Mouse (Mus musculus) ovary, postnatal 10 days (tissue): ENCODE measurements around the gene Usp32.
"Not testable (repeated sequence)": the region's sequence is repeated elsewhere in the genome, so short reads cannot be mapped to it uniquely, and the experiment has no call there.

ENCODE experiments used
- DNase-seq: peaks from one replicate; pipeline ENCODE4 v3.0.0; 2022; ENCODE audit warnings: low spot score

Gene Usp32

DNA sequence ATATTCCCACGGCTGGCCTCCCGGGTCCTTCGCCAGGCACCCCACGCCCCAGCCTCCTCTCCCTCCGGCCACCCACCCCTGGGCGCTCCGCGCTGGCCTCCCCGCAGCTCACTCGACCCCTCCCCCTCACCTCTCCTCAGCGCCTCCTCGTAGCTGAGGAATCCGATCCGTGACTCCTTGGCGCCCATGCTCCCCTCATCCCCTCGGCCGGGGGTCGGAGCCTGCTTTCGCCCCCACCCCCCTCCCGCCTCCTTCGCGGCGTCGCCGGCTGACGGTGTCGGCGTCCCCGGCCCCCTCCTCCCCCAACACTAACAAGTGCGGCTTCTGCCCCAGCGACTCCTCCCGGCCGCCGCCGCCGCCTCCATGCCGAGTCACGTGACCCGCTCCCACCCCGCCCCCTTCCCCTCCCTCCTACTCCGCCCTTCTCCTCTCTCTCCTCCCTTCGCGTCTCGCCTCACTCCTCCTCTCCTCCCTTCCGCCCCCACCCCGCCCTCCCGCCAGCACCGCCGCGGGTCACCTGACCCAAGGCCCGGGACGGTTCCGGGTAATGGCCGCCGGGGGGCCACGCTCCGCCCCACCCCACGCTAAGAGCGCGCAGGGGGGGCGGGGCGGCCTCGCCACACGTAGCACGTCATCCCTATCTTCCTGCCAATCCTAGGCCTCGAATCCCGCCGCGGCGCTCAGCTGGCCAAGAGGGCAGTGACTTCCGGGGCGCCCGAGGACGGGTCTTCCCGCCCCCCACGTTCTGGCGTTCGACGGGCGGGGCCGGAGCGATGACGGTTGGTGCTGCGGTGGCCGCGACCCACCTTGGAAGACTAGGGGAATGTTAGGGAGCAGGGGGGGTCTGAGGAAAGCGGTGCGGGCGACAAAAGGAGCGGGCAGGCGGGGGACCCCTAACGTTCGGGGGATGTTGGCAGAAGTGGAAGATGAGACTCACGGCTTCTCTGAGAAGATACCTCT is at the start of gene Usp32:
TSS of gene Usp32 (minus strand) at position 581 of the 960 bp plus-strand sequence.
- DNase-seq = peak; percentile 87

DNA sequence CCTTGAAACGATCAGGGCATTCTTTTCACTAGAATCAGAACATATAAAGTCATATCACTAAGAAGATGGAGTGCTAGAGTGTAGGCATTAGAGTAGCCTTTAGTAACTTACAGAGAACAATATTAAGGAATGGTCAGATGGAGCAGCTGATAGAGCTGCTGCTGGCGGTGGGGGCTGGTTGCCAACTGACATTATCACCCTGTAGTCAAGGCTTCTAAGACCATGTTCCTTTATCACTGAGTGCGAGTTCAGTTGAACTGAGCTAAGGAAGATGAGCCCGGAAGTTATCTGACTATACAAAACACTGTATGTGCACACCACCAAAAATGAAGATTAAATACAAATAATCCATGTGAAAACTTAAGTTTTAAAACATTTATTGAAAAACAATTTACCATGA is 49.1 kb upstream of the Usp32 start:
- no peak for DNase-seq

GRCm38 (mm10) chr11:85184839-85185238 is 44.9 kb upstream of the Usp32 start:
- no peak for DNase-seq

GRCm38 (mm10) chr11:85184082-85184481 is 44.1 kb upstream of the Usp32 start:
- no peak for DNase-seq

- no peak for DNase-seq
Observed at GRCm38 (mm10) chr11:85183284-85183779, 43.4 kb upstream of the Usp32 start.

DNA sequence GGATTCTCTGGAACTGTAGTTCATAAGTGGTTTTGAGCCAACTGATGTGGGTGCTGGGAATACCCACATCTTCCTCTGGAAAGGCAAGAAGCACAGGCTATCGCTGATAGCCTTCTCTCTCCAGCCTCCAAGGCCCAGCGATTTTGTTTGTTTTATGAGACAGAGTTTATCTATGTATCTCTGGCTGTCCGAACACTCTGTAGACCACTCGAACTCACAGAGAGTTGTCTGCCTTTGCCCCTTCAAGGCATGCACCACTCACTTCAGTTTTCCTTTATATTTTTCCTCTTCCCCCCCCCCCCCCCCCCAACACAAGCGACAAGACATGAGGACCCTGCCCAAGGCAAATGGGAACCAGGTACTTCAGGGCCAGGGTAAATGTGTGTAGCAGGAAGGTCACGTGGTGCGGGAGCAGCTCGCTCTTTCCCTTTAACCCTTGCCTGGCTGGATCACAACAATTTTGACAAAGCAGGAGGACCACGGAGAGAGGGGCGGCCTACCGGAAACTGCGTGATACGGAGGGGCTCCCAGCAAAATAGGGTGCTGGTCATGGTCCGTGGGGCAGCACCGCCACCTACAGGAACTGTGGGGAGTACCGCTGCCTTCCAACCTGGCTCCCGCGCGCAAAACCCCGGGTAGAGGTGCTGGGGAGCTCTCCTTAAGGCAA is 42.8 kb upstream of the Usp32 start:
- DNase-seq = peak; percentile 48

DNA sequence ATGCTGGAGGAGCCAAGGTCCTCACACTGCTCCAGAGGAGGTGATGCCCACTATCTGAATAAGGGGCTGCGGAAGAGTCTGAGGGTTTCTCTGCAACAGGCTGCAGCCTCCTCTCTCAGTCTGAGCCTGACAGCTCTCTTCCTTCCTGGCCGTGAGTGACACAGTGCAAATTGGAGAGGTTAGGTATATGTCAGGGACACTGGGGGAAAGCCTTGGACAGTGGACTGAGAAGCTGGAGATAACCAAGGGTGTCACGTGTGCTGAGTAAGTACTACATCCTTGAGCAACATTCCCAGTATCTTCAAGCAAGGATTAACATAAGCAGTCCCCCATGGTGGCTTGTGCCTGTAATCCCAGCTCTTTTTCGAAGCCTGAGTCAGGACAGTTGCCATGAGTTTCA is 38.5 kb upstream of the Usp32 start:
- no peak for DNase-seq

GRCm38 (mm10) chr11:85177761-85178160 is 37.8 kb upstream of the Usp32 start:
- no peak for DNase-seq

DNA sequence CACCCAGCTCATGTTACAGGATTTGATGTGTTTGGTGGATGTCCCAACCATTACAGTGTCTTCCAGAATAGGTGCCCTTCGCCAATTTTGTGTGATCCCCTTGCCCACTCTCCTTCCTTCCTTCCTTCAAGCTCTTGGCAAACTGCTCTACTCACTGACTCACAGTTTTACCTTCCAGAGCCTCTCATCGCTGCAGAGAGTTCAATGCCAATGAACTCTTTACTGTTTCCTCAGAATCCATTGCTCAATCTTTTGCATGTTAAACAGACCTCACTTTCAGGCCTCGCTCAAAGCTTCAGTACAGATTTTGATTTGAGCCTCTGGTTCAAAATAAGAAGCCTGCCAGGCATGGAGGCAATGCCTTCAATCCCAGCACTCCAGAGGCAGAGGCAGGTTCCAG is 36.0 kb upstream of the Usp32 start:
- DNase-seq = no peak

DNA sequence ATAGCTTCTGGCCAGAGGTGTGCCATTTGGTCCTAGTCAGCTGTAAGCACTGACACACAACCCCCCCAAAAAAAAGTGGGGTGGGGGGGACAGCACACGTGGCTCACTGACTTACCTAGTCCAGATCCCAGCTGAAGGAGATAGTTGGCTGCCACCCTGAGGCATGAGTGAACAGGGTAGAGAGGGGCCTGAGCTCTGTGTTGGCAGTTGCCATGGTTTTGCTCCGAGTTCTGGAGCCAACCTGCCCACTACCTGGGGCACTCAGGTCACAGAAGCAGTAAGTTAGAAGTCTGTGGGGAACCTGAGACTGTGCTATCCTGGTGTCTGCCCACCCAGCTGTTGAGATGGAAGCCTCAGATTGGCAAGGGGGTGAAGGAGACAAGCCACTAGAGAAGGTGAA is 30.9 kb upstream of the Usp32 start:
- no peak for DNase-seq

- peak; percentile 77 for DNase-seq
Observed at GRCm38 (mm10) chr11:85170058-85170740, 30.2 kb upstream of the Usp32 start, which contains the start of gene 1700125H20Rik. 1700125H20Rik (plus strand) TSS chr11:85170404.

- no peak for DNase-seq
Observed at GRCm38 (mm10) chr11:85167503-85167902, 27.5 kb upstream of the Usp32 start.

DNA sequence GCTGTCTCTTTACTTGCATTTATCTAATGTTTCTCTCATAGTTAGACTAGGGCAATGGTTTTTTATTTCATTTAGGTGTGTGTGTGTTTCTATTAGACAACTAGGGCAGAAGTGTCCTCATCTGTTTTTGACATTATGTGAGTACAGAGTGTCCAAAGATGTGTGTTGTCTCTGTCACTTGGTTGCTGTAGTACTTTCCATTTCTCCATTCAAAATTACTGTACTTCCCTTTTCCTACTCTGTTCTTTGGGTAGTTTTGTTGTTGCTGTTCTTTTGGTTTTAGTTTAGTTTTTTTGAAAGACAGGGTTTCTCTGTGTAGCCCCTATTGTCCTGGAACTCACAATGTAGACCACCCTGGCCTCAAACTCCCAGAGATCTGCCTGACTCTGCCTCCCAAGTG is 24.4 kb upstream of the Usp32 start:
- no peak for DNase-seq

GRCm38 (mm10) chr11:85163014-85163413 is 23.1 kb upstream of the Usp32 start:
- DNase-seq = not testable (repeated sequence)

GRCm38 (mm10) chr11:85157301-85157700 is 17.3 kb upstream of the Usp32 start:
- DNase-seq = no peak

GRCm38 (mm10) chr11:85152256-85152930 is 12.4 kb upstream of the Usp32 start:
- DNase-seq = no peak

- peak; percentile 1 for DNase-seq
Observed at GRCm38 (mm10) chr11:85138776-85139474, 1.0 kb downstream of the Usp32 start.

DNA sequence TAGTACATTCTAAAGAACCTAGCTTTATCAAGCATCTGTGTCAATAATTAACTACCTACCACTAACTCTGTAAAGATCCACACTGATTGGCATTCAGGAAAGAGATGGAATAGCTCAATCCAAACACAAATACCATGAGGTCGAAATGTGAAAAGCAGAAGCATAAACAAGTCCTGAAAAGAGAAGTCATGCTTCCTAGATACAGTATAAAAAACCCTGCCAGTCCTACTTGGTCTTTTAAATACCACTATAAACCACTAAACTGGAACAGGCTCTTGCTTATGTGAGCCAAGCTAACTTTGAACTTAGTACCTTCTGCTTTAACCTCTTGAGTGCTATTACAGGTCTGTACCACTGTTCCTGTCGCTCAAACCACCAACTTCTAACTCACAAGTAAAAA is 8.4 kb downstream of the Usp32 start:
- DNase-seq = no peak

GRCm38 (mm10) chr11:85128883-85129282 is 11.1 kb downstream of the Usp32 start:
- DNase-seq = no peak

DNA sequence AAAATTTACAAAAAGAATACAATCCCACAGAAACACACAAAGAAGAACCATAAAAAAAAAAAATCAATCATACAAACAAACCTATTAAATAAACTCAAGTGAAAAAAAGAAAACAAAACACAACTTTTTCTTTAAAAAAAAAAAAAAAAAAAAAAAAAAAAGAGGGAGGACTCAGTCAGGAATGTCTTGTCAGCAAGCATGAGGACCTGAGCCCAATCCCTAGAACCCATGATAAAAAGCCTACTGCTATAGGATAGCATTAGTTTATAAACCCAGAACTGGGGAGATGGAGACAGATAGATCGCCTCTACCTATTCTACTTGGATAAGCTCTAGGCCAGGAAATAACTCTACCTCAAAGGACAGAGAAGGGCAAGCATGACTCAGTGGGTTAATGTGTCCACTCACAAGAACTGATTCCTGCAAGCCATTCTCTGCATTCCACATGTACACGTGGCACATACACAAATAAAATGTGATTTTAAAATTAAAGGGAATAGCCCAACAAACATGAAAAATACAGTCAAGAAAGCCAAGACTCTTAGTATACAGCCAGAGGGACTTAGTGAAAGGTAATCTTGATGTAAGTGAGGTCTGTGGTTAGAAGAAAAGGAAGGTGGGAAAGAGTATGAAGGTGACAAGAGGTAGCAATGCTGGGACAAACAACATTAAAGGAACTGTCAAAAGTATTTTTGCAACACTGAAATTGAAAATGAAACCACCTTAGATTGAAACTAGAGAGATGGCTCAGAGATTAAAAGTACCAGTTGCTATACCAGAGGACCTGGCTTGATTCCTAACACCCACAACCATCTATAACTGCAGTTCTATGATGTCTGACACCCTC is 13.5 kb downstream of the Usp32 start:
- no peak for DNase-seq
